Mouse (Mus musculus) hindbrain, embryonic 11.5 days (tissue): Measurements from ENCODE around the gene Kcnq1. TPM values are rescaled to one million over a fixed set of nuclear protein-coding genes. Genes with fewer than 3 reads are reported as not detected.

Source experiments
- ATAC-seq: fragments of 200-750 bp; cut with Nextera tagmentation; 2 replicates; pipeline ENCODE4 v1.8.0; 2017; ENCODE audit warnings: mild to moderate bottlenecking, moderate TSS enrichment, moderate library complexity; ENCODE audit not compliant: low FRiP score
- DNase-seq: peaks from one replicate; pipeline ENCODE4 v3.0.0-alpha.2; 2015; ENCODE audit warnings: low spot score
- H3K27ac ChIP-seq: fragments of 300-500 bp; sonication (generic); 2 replicates; pipeline ENCODE4 v1.5.1; 2014; ENCODE audit warnings: mild to moderate bottlenecking, low read depth, low read length
- H3K27me3 ChIP-seq: fragments of 300-500 bp; sonication (generic); 2 replicates; pipeline ENCODE4 v1.6.1; 2014; ENCODE audit warnings: mild to moderate bottlenecking, low read length, moderate library complexity, mixed read lengths; ENCODE audit not compliant: control insufficient read depth, insufficient read depth
- H3K36me3 ChIP-seq: fragments of 300-500 bp; sonication (generic); 2 replicates; pipeline ENCODE4 v1.6.1; 2014; ENCODE audit warnings: mild to moderate bottlenecking, low read length, moderate library complexity, mixed read lengths; ENCODE audit not compliant: control insufficient read depth, insufficient read depth
- H3K4me1 ChIP-seq: fragments of 300-500 bp; sonication (generic); replicated peaks from 2 replicates; pipeline ENCODE4 v1.6.1; 2014; ENCODE audit warnings: low read length, mixed read lengths; ENCODE audit not compliant: control insufficient read depth, insufficient read depth
- H3K4me2 ChIP-seq: fragments of 300-500 bp; sonication (generic); replicated peaks from 2 replicates; pipeline ENCODE4 v1.6.1; 2014; ENCODE audit warnings: mild to moderate bottlenecking, low read depth, low read length
- H3K4me3 ChIP-seq: fragments of 300-500 bp; sonication (generic); 2 replicates; pipeline ENCODE4 v1.5.1; 2014; ENCODE audit warnings: low read depth, low read length
- H3K9ac ChIP-seq: fragments of 300-500 bp; sonication (generic); 2 replicates; pipeline ENCODE4 v1.6.1; 2014; ENCODE audit warnings: low read depth, low read length
- H3K9me3 ChIP-seq: fragments of 300-500 bp; sonication (generic); 2 replicates; pipeline ENCODE4 v1.6.1; 2016; ENCODE audit warnings: low read length; ENCODE audit not compliant: control insufficient read depth
- WGBS: fragments of 180-500 bp; shearing (Covaris S2); extraction: QIAGEN DNeasy Blood & Tissue Kit; methylation state at CpG from one replicate; pipeline ENCODE4 v1.1.7; 2014; 5-methylcytosine and 5-hydroxymethylcytosine counted together
- polyA plus RNA-seq: library from polyadenylated mRNA; unstranded; fragments of >200 nt; fragmentation: Nextera tagmentation; extraction: Ambion mirVana; gene quantifications from 2 replicates; pipeline ENCODE4 v1.2.1, GENCODE M21; 2014

Kcnq1 gene
- polyA plus RNA-seq, 1 experiment from 2014 or later, result 1.7 TPM

GRCm38 (mm10) chr7:143473347-143474101 lies 367.4 kb downstream of the Kcnq1 start, which contains the start of gene Slc22a18:
Gene Slc22a18, plus strand, starts transcription at chr7:143473736.
- no peak for DNase-seq
- H3K4me2 ChIP-seq, result no peak within 1 kb of the TSS
- no peak for ATAC-seq
- H3K4me1 ChIP-seq, result no peaks in the 10 kb centered on the region
- no peaks in the 10 kb centered on the region for H3K27me3 ChIP-seq
- H3K36me3 ChIP-seq, result no peaks in the 10 kb centered on the region
- H3K4me3 ChIP-seq, result no peak within 1 kb of the TSS
- no peak within 1 kb of the TSS for H3K9ac ChIP-seq
- WGBS, result 56% methylated on average over 4 of the region's 4 CpGs
- H3K27ac ChIP-seq, result no peak within 1 kb of the TSS
- no peaks in the 10 kb centered on the region for H3K9me3 ChIP-seq

GRCm38 (mm10) chr7:143474811-143475210 lies 368.6 kb downstream of the Kcnq1 start:
- no peaks in the 10 kb centered on the region for H3K4me1 ChIP-seq
- no peaks in the 10 kb centered on the region for H3K27me3 ChIP-seq
- DNase-seq (no peak), ATAC-seq (no peak)
- 47% methylated on average over 7 of the region's 10 CpGs for WGBS
- no peak overlapping the region for H3K4me2 ChIP-seq
- H3K9me3 ChIP-seq, result no peaks in the 10 kb centered on the region
- H3K36me3 ChIP-seq, result no peaks in the 10 kb centered on the region
- H3K27ac ChIP-seq, result no peak overlapping the region
- H3K4me3 ChIP-seq, result no peak overlapping the region
- H3K9ac ChIP-seq, result no peak overlapping the region

- no peak for ATAC-seq
- DNase-seq, result no peak
- H3K4me3 ChIP-seq, result no peak overlapping the region
- H3K36me3 ChIP-seq, result no peaks in the 10 kb centered on the region
- no peak overlapping the region for H3K9ac ChIP-seq
- H3K4me2 ChIP-seq, result no peak overlapping the region
- no peaks in the 10 kb centered on the region for H3K9me3 ChIP-seq
- no peaks in the 10 kb centered on the region for H3K27me3 ChIP-seq
- no peaks in the 10 kb centered on the region for H3K4me1 ChIP-seq
- 82% methylated on average over 11 of the region's 11 CpGs for WGBS
- no peak overlapping the region for H3K27ac ChIP-seq
Measured at GRCm38 (mm10) chr7:143475876-143476275, 369.7 kb downstream of the Kcnq1 start.

Other genes with a start within 250 kb of the Kcnq1 start
- 13.4 and 13.9 TPM in 2 replicates for gene Th, start 175.2 kb upstream of the Kcnq1 start, polyA plus RNA-seq
- gene Ascl2, start 137.1 kb upstream of the Kcnq1 start, polyA plus RNA-seq, result 0.27 and 0.34 TPM in 2 replicates
- gene Tspan32, start 101.3 kb upstream of the Kcnq1 start, polyA plus RNA-seq, result 5.8 and 8.3 TPM in 2 replicates
- 263 and 264 TPM in 2 replicates for gene Cd81, start 53.6 kb upstream of the Kcnq1 start, polyA plus RNA-seq
- 59.0 and 63.8 TPM in 2 replicates for gene Tssc4, start 37.1 kb upstream of the Kcnq1 start, polyA plus RNA-seq
- 0.27 and 0.88 TPM in 2 replicates for gene Trpm5, start 11.7 kb upstream of the Kcnq1 start, polyA plus RNA-seq